ENCODE assay signal across 9 mouse cellular contexts in the genomic region with DNA sequence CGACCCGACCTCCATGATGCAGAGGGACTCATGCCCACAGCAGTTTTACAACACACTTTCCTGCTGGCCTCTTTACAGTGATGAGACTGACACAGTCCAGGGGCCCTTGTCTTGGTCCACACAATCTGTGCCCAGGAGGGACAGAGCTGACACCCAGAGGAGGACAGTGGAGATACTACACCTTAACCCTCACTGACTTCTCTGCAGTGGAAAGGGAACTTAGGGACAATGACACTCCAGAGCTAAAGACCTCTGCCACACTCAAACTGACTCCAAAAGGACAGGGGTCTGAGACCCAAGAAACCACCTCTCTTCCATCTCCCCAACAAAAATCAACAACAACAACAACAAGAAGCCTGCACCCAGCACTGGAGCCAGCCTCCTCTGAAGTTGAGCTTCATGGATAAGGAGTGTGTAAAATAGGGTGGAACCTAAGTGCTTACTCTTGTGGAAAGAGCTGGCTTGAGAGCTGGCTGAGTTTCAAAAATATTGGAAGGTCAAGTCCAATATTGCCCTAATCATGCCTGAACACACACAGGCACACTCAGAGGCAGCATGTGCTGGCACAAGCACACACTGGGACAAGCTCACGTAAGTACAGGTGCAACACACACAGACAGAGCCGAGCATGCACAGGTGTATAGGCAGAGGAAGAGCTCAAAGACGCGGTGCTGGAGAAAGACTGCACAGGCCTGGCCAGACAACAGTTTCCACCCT. TPM values are rescaled to one million over a fixed set of nuclear protein-coding genes. Genes with fewer than 3 reads are reported as not detected.
DNase-seq lines count a peak whose midpoint lies in the region; ATAC-seq and TF ChIP-seq lines count a peak whose summit lies in the region.
"Had no signal": no experiment of that assay in that cellular context is flagged by ENCODE, and none has a peak within 500 bp of the region (broad histone marks: within the 10 kb centered on the region; RNA-seq: fewer than 3 reads in every experiment).

No protein-coding gene starts in this region.

- no peaks in the 10 kb centered on the region for H3K27me3 ChIP-seq in forebrain, embryonic 10.5 days (ENCODE audit: poor library complexity, severe bottlenecking)
- no peaks in the 10 kb centered on the region for H3K27me3 ChIP-seq in forebrain, embryonic 15.5 days
- no peaks in the 10 kb centered on the region for H3K27me3 ChIP-seq in E14TG2a.4 (ENCODE audit: insufficient read depth, low read length)
- H3K27me3 ChIP-seq in heart, embryonic 16.5 days (ENCODE audit: control insufficient read depth, insufficient read depth, low read length): no peaks in the 10 kb centered on the region
- H3K27me3 ChIP-seq in limb, embryonic 13.5 days: no peaks in the 10 kb centered on the region

- peaks cover 8% of the 10 kb centered on the region; the same call in 1 of the 2 replicates for H3K36me3 ChIP-seq in forebrain, embryonic 10.5 days (replicated peaks)
- H3K36me3 ChIP-seq in forebrain, embryonic 15.5 days: no peaks in the 10 kb centered on the region
- H3K36me3 ChIP-seq in E14TG2a.4 (ENCODE audit: insufficient read depth, low read length): peaks cover 37% of the 10 kb centered on the region
- H3K36me3 ChIP-seq in heart, embryonic 16.5 days (ENCODE audit: control insufficient read depth, insufficient read depth): no peaks in the 10 kb centered on the region
- H3K36me3 ChIP-seq in limb, embryonic 13.5 days: peaks cover 6% of the 10 kb centered on the region; the same call in 1 of the 2 replicates

- H3K4me1 ChIP-seq in forebrain, embryonic 10.5 days: peaks cover 93% of the 10 kb centered on the region
- peaks cover 90% of the 10 kb centered on the region for H3K4me1 ChIP-seq in forebrain, embryonic 15.5 days
- H3K4me1 ChIP-seq in E14TG2a.4 (replicated peaks; ENCODE audit: low read depth, low read length): peaks cover 83% of the 10 kb centered on the region
- peaks cover 78% of the 10 kb centered on the region for H3K4me1 ChIP-seq in heart, embryonic 16.5 days (ENCODE audit: control insufficient read depth, insufficient read depth, low read length)
- peaks cover 82% of the 10 kb centered on the region for H3K4me1 ChIP-seq in limb, embryonic 13.5 days

- H3K4me2 ChIP-seq in forebrain, embryonic 15.5 days (replicated peaks): no peak overlapping the region
- peak overlapping the region; percentile 46; the same call in 1 of the 2 replicates for H3K4me2 ChIP-seq in heart, embryonic 16.5 days (ENCODE audit: low read depth, low read length)
- H3K4me2 ChIP-seq in limb, embryonic 13.5 days (replicated peaks): peak overlapping the region; percentile 81

- no peak for TF ChIP-seq CTCF in E14TG2a.4 (conservative IDR thresholded peaks at IDR 0.05; ENCODE audit: low read length)

- no peak for ATAC-seq in forebrain, embryonic 15.5 days (replicated peaks)
- no peak for ATAC-seq in heart, embryonic 16.5 days (replicated peaks; ENCODE audit: extremely low read depth, insufficient read depth, low FRiP score)
- no peak for ATAC-seq in limb, embryonic 13.5 days (ENCODE audit: low FRiP score, low read depth)

- 55% methylated on average over 6 of the region's 6 CpGs for WGBS in forebrain, embryonic 10.5 days
- 45% methylated on average over 6 of the region's 6 CpGs for WGBS in forebrain, embryonic 15.5 days
- 47% methylated on average over 6 of the region's 6 CpGs for WGBS in heart, embryonic 16.5 days
- 52% methylated on average over 6 of the region's 6 CpGs for WGBS in limb, embryonic 13.5 days

- H3K4me3 ChIP-seq in forebrain, embryonic 10.5 days: peak overlapping the region; percentile 19; the same call in 1 of the 2 replicates
- no peak overlapping the region for H3K4me3 ChIP-seq in forebrain, embryonic 15.5 days
- H3K4me3 ChIP-seq in E14TG2a.4 (replicated peaks; ENCODE audit: low read length): peak overlapping the region; percentile 90; the same call in 1 of the 2 replicates
- H3K4me3 ChIP-seq in heart, embryonic 16.5 days (ENCODE audit: low read length): no peak overlapping the region
- H3K4me3 ChIP-seq in limb, embryonic 13.5 days: no peak overlapping the region

- peak overlapping the region; percentile 91 for H3K27ac ChIP-seq in forebrain, embryonic 10.5 days
- H3K27ac ChIP-seq in forebrain, embryonic 15.5 days (replicated peaks): no peak overlapping the region; the same call in 1 of the 2 replicates
- H3K27ac ChIP-seq in heart, embryonic 16.5 days (ENCODE audit: low read length): peak overlapping the region; percentile 89
- H3K27ac ChIP-seq in limb, embryonic 13.5 days: peak overlapping the region; percentile 76; the same call in 1 of the 2 replicates

- no peak for DNase-seq in forebrain, embryonic 10.5 days (ENCODE audit: extremely low spot score, low spot score)
- no peak for DNase-seq in layer of hippocampus, adult 11-12 months (ENCODE audit: low spot score)
- no peak for DNase-seq in frontal cortex, postnatal 14 days (ENCODE audit: low spot score in 2 of 2)
- DNase-seq in adipocyte (ENCODE audit: low spot score): no peak
- DNase-seq: thymus, postnatal 25 days had no signal

- no peaks in the 10 kb centered on the region for H3K9me3 ChIP-seq in forebrain, embryonic 10.5 days
- H3K9me3 ChIP-seq in forebrain, embryonic 15.5 days: no peaks in the 10 kb centered on the region
- no peaks in the 10 kb centered on the region for H3K9me3 ChIP-seq in E14TG2a.4 (ENCODE audit: low read length)
- H3K9me3 ChIP-seq in heart, embryonic 16.5 days (replicated peaks; ENCODE audit: control insufficient read depth, low read length): no peaks in the 10 kb centered on the region
- no peaks in the 10 kb centered on the region for H3K9me3 ChIP-seq in limb, embryonic 13.5 days

- no peak overlapping the region for H3K9ac ChIP-seq in forebrain, embryonic 15.5 days (replicated peaks)
- H3K9ac ChIP-seq in heart, embryonic 16.5 days (ENCODE audit: low read length): peak overlapping the region; percentile 47
- H3K9ac ChIP-seq in limb, embryonic 13.5 days: no peak overlapping the region

RNA-seq across cellular contexts. Expression of a gene that starts 9.2 kb away (rescaled TPM):
- polyA plus RNA-seq in forebrain, embryonic 10.5 days (2016; fragmentation: Nextera tagmentation; extraction: Ambion mirVana): 46.6 and 49.9 TPM in 2 replicates
- polyA plus RNA-seq in forebrain, embryonic 15.5 days (2015; fragmentation: Nextera tagmentation; extraction: Ambion mirVana): 51.8 and 55.1 TPM in 2 replicates
- 39.8 and 46.7 TPM in 2 replicates for polyA plus RNA-seq in heart, embryonic 16.5 days (2015; fragmentation: Nextera tagmentation; extraction: Ambion mirVana)
- polyA plus RNA-seq in limb, embryonic 13.5 days (2015; fragmentation: Nextera tagmentation; extraction: Ambion mirVana): 41.7 and 41.8 TPM in 2 replicates

RNA-seq across cellular contexts. Expression of a gene that starts 43.6 kb away (rescaled TPM):
- polyA plus RNA-seq in forebrain, embryonic 10.5 days (2016; fragmentation: Nextera tagmentation; extraction: Ambion mirVana): not detected in 2 replicates
- polyA plus RNA-seq in forebrain, embryonic 15.5 days (2015; fragmentation: Nextera tagmentation; extraction: Ambion mirVana): not detected in 2 replicates
- polyA plus RNA-seq in heart, embryonic 16.5 days (2015; fragmentation: Nextera tagmentation; extraction: Ambion mirVana): 0.17 and 2.1 TPM in 2 replicates
- polyA plus RNA-seq in limb, embryonic 13.5 days (2015; fragmentation: Nextera tagmentation; extraction: Ambion mirVana): 0.89 and 3.1 TPM in 2 replicates

Comparison
In these comparisons a context has a peak if more than half of its experiments do, and no peak if none do; other contexts are left out.
1. H3K4me3 ChIP-seq: peak in forebrain, embryonic 10.5 days (single experiment) and E14TG2a.4 (single experiment); none in forebrain, embryonic 15.5 days (single experiment), heart, embryonic 16.5 days (single experiment) and limb, embryonic 13.5 days (single experiment).